Mouse (Mus musculus) embryonic fibroblast, embryonic 13.5 days (primary cell): ENCODE measurements around the gene Aspscr1.

Experiments used
- CTCF ChIP-seq: IDR thresholded peaks from 2 replicates; pipeline ENCODE4 v1.5.1; 2011; ENCODE audit warnings: mild to moderate bottlenecking, control low read depth, low read length, moderate library complexity, borderline replicate concordance; ENCODE audit not compliant: insufficient read depth
- POLR2A ChIP-seq: IDR thresholded peaks from 2 replicates; pipeline ENCODE4 v1.6.1; 2011; ENCODE audit warnings: low read depth, mild to moderate bottlenecking, control low read depth, low read length, moderate library complexity

DNA sequence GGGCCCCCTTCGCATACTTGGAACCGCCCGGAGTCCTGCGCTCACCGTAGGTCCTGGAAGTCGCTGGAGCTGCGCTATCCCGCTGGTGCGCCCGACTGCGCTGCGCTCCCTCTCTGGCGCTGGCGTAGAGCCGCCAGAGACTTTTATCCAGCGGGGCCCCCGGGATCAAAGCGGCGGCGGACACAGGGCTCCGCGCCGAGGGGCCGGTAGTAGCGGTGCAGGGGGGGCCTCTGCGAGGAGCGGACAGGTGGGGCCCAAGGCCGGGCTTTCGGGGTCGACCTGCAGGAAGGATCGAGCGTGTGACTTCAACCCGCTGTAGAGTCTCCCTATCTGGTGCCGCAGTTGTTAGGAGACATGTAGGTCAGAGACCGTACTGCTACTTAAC is 11.7 kb upstream of the Aspscr1 start, which contains the start of gene Notum:
- TF ChIP-seq CTCF (no peak), POLR2A (no peak)
